Mouse (Mus musculus) testis, adult 2 months (tissue): ENCODE measurements around the gene Pard3.

Source experiments
- CTCF ChIP-seq: fragments of 200-500 bp; IDR thresholded peaks from 2 replicates; pipeline ENCODE4 v1.5.1; 2012; ENCODE audit warnings: low read depth, mild to moderate bottlenecking, inconsistent platforms, low read length, moderate library complexity; ENCODE audit not compliant: control insufficient read depth, insufficient read depth, insufficient replicate concordance
- POLR2A ChIP-seq: fragments of 200-500 bp; IDR thresholded peaks from 2 replicates; pipeline ENCODE4 v1.6.1; 2012; ENCODE audit warnings: low read depth, mild to moderate bottlenecking, inconsistent platforms, low read length, moderate library complexity; ENCODE audit not compliant: control insufficient read depth

DNA sequence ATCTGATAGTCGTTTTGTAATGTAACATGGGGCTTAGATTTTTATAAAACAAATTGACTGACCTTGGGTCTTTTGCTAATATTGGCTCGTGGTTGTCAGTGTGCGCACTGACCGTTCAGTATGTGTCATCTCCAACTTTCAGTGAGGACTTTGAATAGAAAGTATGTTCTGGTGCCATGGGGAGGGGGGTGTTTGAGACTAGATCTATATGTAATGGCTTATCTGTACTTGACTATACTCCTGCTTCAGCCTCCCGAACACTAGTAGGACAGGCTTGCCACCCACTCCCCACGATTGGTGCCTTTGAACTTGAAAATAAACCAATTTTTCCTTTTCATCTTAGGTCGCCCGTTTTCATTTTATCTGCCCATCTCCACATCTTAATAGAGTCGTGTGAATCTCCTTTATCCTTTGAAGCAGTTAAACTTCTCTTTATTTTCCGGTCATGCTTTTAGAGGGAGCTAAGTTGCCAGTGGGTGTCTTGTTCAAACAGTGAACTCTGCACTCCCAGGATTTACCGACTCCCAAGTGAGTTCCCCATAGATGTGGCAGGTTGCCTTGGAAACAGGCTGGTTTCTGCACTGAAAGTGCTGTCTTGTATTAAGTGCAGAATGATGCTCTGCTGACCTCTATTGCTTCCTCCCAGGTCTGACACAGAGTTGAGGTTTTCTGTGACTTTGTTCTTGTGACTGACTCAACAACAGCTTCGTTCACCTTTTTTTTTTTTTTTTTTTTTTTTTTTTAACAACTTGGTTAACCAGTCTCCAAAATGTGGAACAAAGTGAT, 204.7 kb downstream of the Pard3 start:
- TF ChIP-seq CTCF (no peak), POLR2A (no peak)
